Mouse (Mus musculus): ENCODE results near the gene Gm26727. TPM values are rescaled to one million over a fixed set of nuclear protein-coding genes. Genes with fewer than 3 reads are reported as not detected.
"Not testable (repeated sequence)": the region's sequence is repeated elsewhere in the genome, so short reads cannot be mapped to it uniquely, and the experiment has no call there.

The Gm26727 gene
- not detected for polyA plus RNA-seq (2017; shearing (Covaris generic))

- no peak for ATAC-seq
Measured at GRCm38 (mm10) chr2:67433081-67433480, at the start of gene Gm26727. Gene Gm26727 (minus strand): TSS chr2:67433181.

- no peak for ATAC-seq
Measured at GRCm38 (mm10) chr2:67481051-67481450, 48.1 kb upstream of the Gm26727 start.

- ATAC-seq: no peak
Measured at GRCm38 (mm10) chr2:67477753-67478152, 44.8 kb upstream of the Gm26727 start.

- ATAC-seq: not testable (repeated sequence)
Measured at GRCm38 (mm10) chr2:67470030-67470429, 37.0 kb upstream of the Gm26727 start.

GRCm38 (mm10) chr2:67467036-67467435 is 34.1 kb upstream of the Gm26727 start:
- no peak for ATAC-seq

GRCm38 (mm10) chr2:67460857-67461256 is 27.9 kb upstream of the Gm26727 start:
- no peak for ATAC-seq

GRCm38 (mm10) chr2:67447206-67447605 is 14.2 kb upstream of the Gm26727 start:
- no peak for ATAC-seq

GRCm38 (mm10) chr2:67446772-67447171 is 13.8 kb upstream of the Gm26727 start:
- no peak for ATAC-seq

- no peak for ATAC-seq
Measured at GRCm38 (mm10) chr2:67445780-67446179, 12.8 kb upstream of the Gm26727 start, which contains the start of gene Xirp2. Gene Xirp2 (plus strand): TSS chr2:67446002.

- no peak for ATAC-seq
Measured at GRCm38 (mm10) chr2:67438309-67438708, 5.3 kb upstream of the Gm26727 start.

GRCm38 (mm10) chr2:67422799-67423198 is 10.2 kb downstream of the Gm26727 start:
- ATAC-seq: no peak

- ATAC-seq: no peak
Measured at GRCm38 (mm10) chr2:67420853-67421252, 12.1 kb downstream of the Gm26727 start.

GRCm38 (mm10) chr2:67413425-67413824 is 19.6 kb downstream of the Gm26727 start, which contains the start of gene Gm21830:
Gene Gm21830 (plus strand): TSS chr2:67413725.
- ATAC-seq: not testable (repeated sequence)

Other genes with a start within 250 kb of the Gm26727 start
- gene Gm21830, start 19.5 kb downstream of the Gm26727 start, polyA plus RNA-seq (2017; shearing (Covaris generic)): not detected
- not detected for gene Xirp2, start 12.8 kb upstream of the Gm26727 start, polyA plus RNA-seq (2017; shearing (Covaris generic))
- gene B3galt1, start 132.7 kb upstream of the Gm26727 start, polyA plus RNA-seq (2017; shearing (Covaris generic)): under 1 TPM; 0.27 to 0.58 TPM